Mouse (Mus musculus): ENCODE measurements around the gene Ppp2ca. TPM values are rescaled to one million over a fixed set of nuclear protein-coding genes. Genes with fewer than 3 reads are reported as not detected.

Ppp2ca gene
- polyA plus RNA-seq (2015; fragmentation: Nextera tagmentation; extraction: Ambion mirVana): 137 and 141 TPM in 2 replicates

GRCm38 (mm10) chr11:52098398-52098946 is at the start of gene Ppp2ca:
TSS of gene Ppp2ca (plus strand) at chr11:52098681.
- Histone ChIP-seq H3K36me3 (no peaks in the 10 kb centered on the region), H3K4me1 (replicated peaks) (peaks cover 48% of the 10 kb centered on the region), H3K27me3 (no peaks in the 10 kb centered on the region), H3K27ac (replicated peaks) (peak within 1 kb of the TSS; percentile 99), H3K9ac (peak within 1 kb of the TSS; percentile 96), H3K4me2 (peak within 1 kb of the TSS; percentile 98), H3K9me3 (no peaks in the 10 kb centered on the region), H3K4me3 (peak within 1 kb of the TSS; percentile 98)
- peak; percentile 97 for ATAC-seq (ENCODE audit: low read depth)
- WGBS: under 1% methylated on average over 51 of the region's 53 CpGs

- no peak for ATAC-seq (ENCODE audit: low read depth)
- no peak overlapping the region for H3K4me2 ChIP-seq
- no peaks in the 10 kb centered on the region for H3K9me3 ChIP-seq
- no peak overlapping the region for H3K4me3 ChIP-seq
- no peaks in the 10 kb centered on the region for H3K36me3 ChIP-seq
- no peak overlapping the region for H3K27ac ChIP-seq (replicated peaks)
- WGBS: 92% methylated on average over 6 of the region's 6 CpGs
- H3K27me3 ChIP-seq: no peaks in the 10 kb centered on the region
- no peak overlapping the region for H3K9ac ChIP-seq
- H3K4me1 ChIP-seq (replicated peaks): no peaks in the 10 kb centered on the region
Measured at GRCm38 (mm10) chr11:52053371-52053770, 45.1 kb upstream of the Ppp2ca start.

- no peak overlapping the region for H3K9ac ChIP-seq
- no peaks in the 10 kb centered on the region for H3K36me3 ChIP-seq
- no peaks in the 10 kb centered on the region for H3K4me1 ChIP-seq (replicated peaks)
- no peak for ATAC-seq (ENCODE audit: low read depth)
- H3K4me2 ChIP-seq: no peak overlapping the region
- H3K27ac ChIP-seq (replicated peaks): no peak overlapping the region
- WGBS: 87% methylated on average over 3 of the region's 3 CpGs
- no peaks in the 10 kb centered on the region for H3K27me3 ChIP-seq
- H3K4me3 ChIP-seq: no peak overlapping the region
- no peaks in the 10 kb centered on the region for H3K9me3 ChIP-seq
Measured at GRCm38 (mm10) chr11:52054728-52055127, 43.8 kb upstream of the Ppp2ca start.

- H3K36me3 ChIP-seq: no peaks in the 10 kb centered on the region
- H3K9me3 ChIP-seq: no peaks in the 10 kb centered on the region
- H3K4me2 ChIP-seq: no peak overlapping the region
Measured at GRCm38 (mm10) chr11:52056198-52056597, 42.3 kb upstream of the Ppp2ca start.

GRCm38 (mm10) chr11:52059001-52059400 is 39.5 kb upstream of the Ppp2ca start:
- Histone ChIP-seq H3K27ac (replicated peaks) (no peak overlapping the region), H3K9ac (no peak overlapping the region), H3K4me3 (no peak overlapping the region), H3K36me3 (no peaks in the 10 kb centered on the region), H3K9me3 (no peaks in the 10 kb centered on the region), H3K4me2 (no peak overlapping the region), H3K27me3 (no peaks in the 10 kb centered on the region), H3K4me1 (replicated peaks) (no peaks in the 10 kb centered on the region)
- no peak for ATAC-seq (ENCODE audit: low read depth)
- 76% methylated on average over 5 of the region's 5 CpGs for WGBS

More at GRCm38 (mm10) chr11:52056198-52056597, 42.3 kb upstream of the Ppp2ca start:
- H3K27ac ChIP-seq (replicated peaks): no peak overlapping the region
- H3K27me3 ChIP-seq: no peaks in the 10 kb centered on the region
- no peak overlapping the region for H3K9ac ChIP-seq
- no peak overlapping the region for H3K4me3 ChIP-seq
- H3K4me1 ChIP-seq (replicated peaks): no peaks in the 10 kb centered on the region
- 81% methylated on average over 5 of the region's 5 CpGs for WGBS
- ATAC-seq (ENCODE audit: low read depth): no peak

- Histone ChIP-seq H3K4me1 (replicated peaks) (no peaks in the 10 kb centered on the region), H3K4me3 (no peak overlapping the region), H3K9me3 (no peaks in the 10 kb centered on the region), H3K27ac (replicated peaks) (no peak overlapping the region), H3K9ac (no peak overlapping the region), H3K36me3 (no peaks in the 10 kb centered on the region), H3K27me3 (no peaks in the 10 kb centered on the region), H3K4me2 (no peak overlapping the region)
- no peak for ATAC-seq (ENCODE audit: low read depth)
- 98% methylated on average over 4 of the region's 4 CpGs for WGBS
Measured at GRCm38 (mm10) chr11:52060315-52060714, 38.2 kb upstream of the Ppp2ca start.

- no peak overlapping the region for H3K4me2 ChIP-seq
- H3K36me3 ChIP-seq: no peaks in the 10 kb centered on the region
- no peak overlapping the region for H3K9ac ChIP-seq
- no peak overlapping the region for H3K4me3 ChIP-seq
- WGBS: 95% methylated on average over 5 of the region's 5 CpGs
- no peaks in the 10 kb centered on the region for H3K27me3 ChIP-seq
- H3K27ac ChIP-seq (replicated peaks): no peak overlapping the region
- no peaks in the 10 kb centered on the region for H3K9me3 ChIP-seq
- ATAC-seq (ENCODE audit: low read depth): no peak
- no peaks in the 10 kb centered on the region for H3K4me1 ChIP-seq (replicated peaks)
Measured at GRCm38 (mm10) chr11:52062406-52062805, 36.1 kb upstream of the Ppp2ca start.

GRCm38 (mm10) chr11:52064398-52064797 is 34.1 kb upstream of the Ppp2ca start:
- no peak overlapping the region for H3K4me2 ChIP-seq
- H3K36me3 ChIP-seq: no peaks in the 10 kb centered on the region
- no peak overlapping the region for H3K27ac ChIP-seq (replicated peaks)
- no peaks in the 10 kb centered on the region for H3K4me1 ChIP-seq (replicated peaks)
- H3K9me3 ChIP-seq: no peaks in the 10 kb centered on the region
- H3K4me3 ChIP-seq: no peak overlapping the region
- no peak for ATAC-seq (ENCODE audit: low read depth)
- H3K9ac ChIP-seq: no peak overlapping the region
- no peaks in the 10 kb centered on the region for H3K27me3 ChIP-seq
- WGBS: 57% methylated on average over 3 of the region's 3 CpGs

GRCm38 (mm10) chr11:52065841-52066240 is 32.6 kb upstream of the Ppp2ca start:
- no peak for ATAC-seq (ENCODE audit: low read depth)
- Histone ChIP-seq H3K27ac (replicated peaks) (no peak overlapping the region), H3K9me3 (no peaks in the 10 kb centered on the region), H3K36me3 (no peaks in the 10 kb centered on the region), H3K4me2 (no peak overlapping the region), H3K4me3 (no peak overlapping the region), H3K4me1 (replicated peaks) (no peaks in the 10 kb centered on the region), H3K27me3 (no peaks in the 10 kb centered on the region), H3K9ac (no peak overlapping the region)
- WGBS: 6% methylated on average over 5 of the region's 5 CpGs

GRCm38 (mm10) chr11:52071768-52072167 is 26.7 kb upstream of the Ppp2ca start:
- no peak overlapping the region for H3K4me3 ChIP-seq
- H3K9ac ChIP-seq: no peak overlapping the region
- H3K27ac ChIP-seq (replicated peaks): no peak overlapping the region
- H3K4me2 ChIP-seq: no peak overlapping the region
- H3K27me3 ChIP-seq: no peaks in the 10 kb centered on the region
- WGBS: 89% methylated on average over 10 of the region's 10 CpGs
- H3K4me1 ChIP-seq (replicated peaks): peaks cover 9% of the 10 kb centered on the region; the same call in 1 of the 2 replicates
- no peak for ATAC-seq (ENCODE audit: low read depth)
- no peaks in the 10 kb centered on the region for H3K9me3 ChIP-seq
- no peaks in the 10 kb centered on the region for H3K36me3 ChIP-seq

- no peaks in the 10 kb centered on the region for H3K36me3 ChIP-seq
Measured at GRCm38 (mm10) chr11:52073528-52074170, 24.8 kb upstream of the Ppp2ca start.

GRCm38 (mm10) chr11:52074626-52075470 is 23.6 kb upstream of the Ppp2ca start:
- H3K4me2 ChIP-seq: no peak overlapping the region
- H3K36me3 ChIP-seq: no peaks in the 10 kb centered on the region
- H3K4me1 ChIP-seq (replicated peaks): peaks cover 9% of the 10 kb centered on the region
- no peak overlapping the region for H3K9ac ChIP-seq
- ATAC-seq (ENCODE audit: low read depth): no peak
- no peaks in the 10 kb centered on the region for H3K9me3 ChIP-seq
- no peaks in the 10 kb centered on the region for H3K27me3 ChIP-seq
- no peak overlapping the region for H3K27ac ChIP-seq (replicated peaks)
- no peak overlapping the region for H3K4me3 ChIP-seq
- 77% methylated on average over 14 of the region's 14 CpGs for WGBS

More at GRCm38 (mm10) chr11:52073528-52074170, 24.8 kb upstream of the Ppp2ca start:
- no peak overlapping the region for H3K4me3 ChIP-seq
- no peak for ATAC-seq (ENCODE audit: low read depth)
- H3K27ac ChIP-seq (replicated peaks): no peak overlapping the region
- H3K27me3 ChIP-seq: no peaks in the 10 kb centered on the region
- no peak overlapping the region for H3K4me2 ChIP-seq
- no peak overlapping the region for H3K9ac ChIP-seq
- H3K4me1 ChIP-seq (replicated peaks): peaks cover 9% of the 10 kb centered on the region; the same call in 1 of the 2 replicates
- H3K9me3 ChIP-seq: no peaks in the 10 kb centered on the region
- WGBS: 73% methylated on average over 8 of the region's 8 CpGs
